Mouse (Mus musculus) embryonic facial prominence, embryonic 14.5 days (tissue): Measurements from ENCODE around the gene Scp2. TPM values are rescaled to one million over a fixed set of nuclear protein-coding genes. Genes with fewer than 3 reads are reported as not detected.

Experiments used
- ATAC-seq: fragments of 200-750 bp; cut with Nextera tagmentation; 2 replicates; pipeline ENCODE4 v1.8.0; 2017; ENCODE audit warnings: low read depth, moderate number of reproducible peaks, moderate TSS enrichment
- DNase-seq: peaks from one replicate; pipeline ENCODE4 v3.0.0-alpha.2; 2015; ENCODE audit warnings: low spot score
- H3K27ac ChIP-seq: fragments of 300-500 bp; sonication (generic); replicated peaks from 2 replicates; pipeline ENCODE4 v1.5.1; 2014; ENCODE audit warnings: low read depth, mild to moderate bottlenecking, low read length, moderate library complexity
- H3K27me3 ChIP-seq: fragments of 300-500 bp; sonication (generic); replicated peaks from 2 replicates; pipeline ENCODE4 v1.6.1; 2014; ENCODE audit warnings: low read length; ENCODE audit not compliant: control insufficient read depth, insufficient read depth
- H3K36me3 ChIP-seq: fragments of 300-500 bp; sonication (generic); 2 replicates; pipeline ENCODE4 v1.6.1; 2014; ENCODE audit warnings: low read length, mixed read lengths; ENCODE audit not compliant: control insufficient read depth, insufficient read depth
- H3K4me1 ChIP-seq: fragments of 300-500 bp; sonication (generic); 2 replicates; pipeline ENCODE4 v1.6.1; 2014; ENCODE audit warnings: antibody characterized with exemption, low read length; ENCODE audit not compliant: control insufficient read depth, insufficient read depth
- H3K4me2 ChIP-seq: fragments of 300-500 bp; sonication (generic); 2 replicates; pipeline ENCODE4 v1.6.1; 2014; ENCODE audit warnings: low read depth, mild to moderate bottlenecking, low read length, moderate library complexity, mixed read lengths
- H3K4me3 ChIP-seq: fragments of 300-500 bp; sonication (generic); 2 replicates; pipeline ENCODE4 v1.5.1; 2014; ENCODE audit warnings: low read depth, mild to moderate bottlenecking, low read length
- H3K9ac ChIP-seq: fragments of 300-500 bp; sonication (generic); 2 replicates; pipeline ENCODE4 v1.6.1; 2014; ENCODE audit warnings: low read depth, mild to moderate bottlenecking, low read length, moderate library complexity, mixed read lengths
- H3K9me3 ChIP-seq: fragments of 300-500 bp; sonication (generic); 2 replicates; pipeline ENCODE4 v1.6.1; 2016; ENCODE audit warnings: low read length; ENCODE audit not compliant: control insufficient read depth
- WGBS: fragments of 180-500 bp; shearing (Covaris S2); extraction: QIAGEN DNeasy Blood & Tissue Kit; methylation state at CpG from one replicate; pipeline ENCODE4 v1.1.7; 2014; 5-methylcytosine and 5-hydroxymethylcytosine counted together
- polyA plus RNA-seq: library from polyadenylated mRNA; unstranded; fragments of >200 nt; fragmentation: Nextera tagmentation; extraction: Ambion mirVana; gene quantifications from 2 replicates; pipeline ENCODE4 v1.2.1, GENCODE M21; 2014

The Scp2 gene
- polyA plus RNA-seq, 1 experiment from 2014 or later = 200 TPM

DNA sequence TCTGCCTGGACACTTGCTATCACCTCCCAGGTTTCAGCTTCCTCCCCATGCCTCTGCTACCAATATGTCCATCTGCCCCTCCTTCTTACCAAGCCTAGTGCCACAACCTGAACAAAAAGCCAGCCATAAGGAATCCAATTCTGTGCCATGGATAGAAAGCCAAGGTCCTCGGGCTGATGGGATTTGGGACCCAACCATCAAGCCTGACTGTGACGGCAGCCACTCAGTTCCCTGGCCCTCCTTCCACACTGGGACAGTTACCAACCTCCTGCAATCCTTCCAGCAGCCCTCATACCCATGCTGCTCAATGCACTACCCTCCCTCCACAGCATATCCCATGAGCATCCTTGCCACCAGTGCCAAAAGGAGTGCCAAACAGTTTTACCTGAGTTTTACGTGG lies 128.5 kb downstream of the Scp2 start:
- H3K27me3 ChIP-seq = no peaks in the 10 kb centered on the region
- H3K9ac ChIP-seq = no peak overlapping the region
- no peaks in the 10 kb centered on the region for H3K9me3 ChIP-seq
- DNase-seq = no peak
- ATAC-seq = no peak
- H3K4me3 ChIP-seq = no peak overlapping the region
- no peak overlapping the region for H3K27ac ChIP-seq
- 84% methylated on average over 3 of the region's 3 CpGs for WGBS
- no peaks in the 10 kb centered on the region for H3K36me3 ChIP-seq
- H3K4me1 ChIP-seq = no peaks in the 10 kb centered on the region
- H3K4me2 ChIP-seq = no peak overlapping the region

DNA sequence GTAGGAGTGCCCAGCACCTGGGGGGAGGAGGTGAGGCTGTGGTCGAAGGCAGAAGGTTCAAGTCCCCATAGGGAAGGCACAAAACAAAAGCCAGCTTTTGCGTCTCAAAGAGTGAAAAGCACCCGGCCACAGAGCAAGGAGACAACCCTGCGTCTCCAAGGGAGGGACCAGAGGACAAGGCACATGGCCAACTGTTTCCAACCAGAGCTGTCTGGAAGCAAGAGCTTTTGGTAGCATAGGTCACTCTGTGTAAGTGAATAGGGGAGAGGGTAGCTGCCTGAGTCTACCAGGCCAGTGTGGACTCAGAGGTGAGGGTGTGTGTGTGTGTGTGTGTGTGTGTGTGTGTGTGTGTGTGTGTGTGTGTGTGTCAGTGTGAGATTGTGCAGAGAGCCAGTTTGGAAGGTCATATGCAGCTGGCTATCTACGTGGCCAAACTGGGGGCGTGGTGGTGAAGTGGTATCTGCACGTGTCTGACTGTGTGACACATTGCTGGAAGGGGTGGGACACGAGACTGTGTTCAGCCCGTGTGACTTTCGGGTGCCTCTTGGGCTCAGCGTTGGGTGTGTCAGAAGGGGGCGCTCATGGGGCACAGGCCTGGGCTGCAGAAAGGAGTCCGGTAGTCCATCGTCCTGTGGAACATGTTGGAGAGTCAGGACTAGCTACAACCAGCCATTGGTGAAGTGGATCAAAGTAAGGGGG lies 129.6 kb downstream of the Scp2 start:
- DNase-seq (no peak), ATAC-seq (no peak)
- no peak overlapping the region for H3K9ac ChIP-seq
- WGBS = 64% methylated on average over 14 of the region's 14 CpGs
- no peaks in the 10 kb centered on the region for H3K9me3 ChIP-seq
- H3K4me1 ChIP-seq = no peaks in the 10 kb centered on the region
- H3K27ac ChIP-seq = no peak overlapping the region
- no peaks in the 10 kb centered on the region for H3K36me3 ChIP-seq
- H3K4me3 ChIP-seq = no peak overlapping the region
- no peak overlapping the region for H3K4me2 ChIP-seq
- no peaks in the 10 kb centered on the region for H3K27me3 ChIP-seq

DNA sequence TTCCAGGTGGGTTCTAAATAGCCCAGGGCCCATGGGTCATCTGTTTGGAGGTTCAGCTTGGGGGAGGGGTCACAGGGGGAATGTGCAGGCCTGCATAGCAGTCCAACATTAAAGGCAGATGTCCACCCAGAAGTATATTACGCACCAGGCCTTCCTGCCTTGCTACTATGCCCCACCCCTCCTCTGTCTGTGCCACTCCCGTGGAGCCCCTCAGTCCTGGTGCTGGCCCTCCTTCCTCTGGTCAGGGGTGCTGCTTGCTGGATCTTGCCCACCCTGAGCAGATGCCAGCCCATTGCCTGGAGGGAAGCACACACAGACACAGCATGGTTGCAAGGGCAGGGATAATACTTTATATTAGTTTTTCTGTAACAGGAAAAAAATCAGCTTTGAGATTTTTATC lies 130.3 kb downstream of the Scp2 start:
- H3K4me1 ChIP-seq = no peaks in the 10 kb centered on the region
- no peaks in the 10 kb centered on the region for H3K27me3 ChIP-seq
- ATAC-seq (no peak), DNase-seq (no peak)
- no peak overlapping the region for H3K4me3 ChIP-seq
- H3K9ac ChIP-seq = no peak overlapping the region
- WGBS = 62% methylated on average over 2 of the region's 2 CpGs
- H3K4me2 ChIP-seq = no peak overlapping the region
- no peaks in the 10 kb centered on the region for H3K36me3 ChIP-seq
- H3K27ac ChIP-seq = no peak overlapping the region
- no peaks in the 10 kb centered on the region for H3K9me3 ChIP-seq

DNA sequence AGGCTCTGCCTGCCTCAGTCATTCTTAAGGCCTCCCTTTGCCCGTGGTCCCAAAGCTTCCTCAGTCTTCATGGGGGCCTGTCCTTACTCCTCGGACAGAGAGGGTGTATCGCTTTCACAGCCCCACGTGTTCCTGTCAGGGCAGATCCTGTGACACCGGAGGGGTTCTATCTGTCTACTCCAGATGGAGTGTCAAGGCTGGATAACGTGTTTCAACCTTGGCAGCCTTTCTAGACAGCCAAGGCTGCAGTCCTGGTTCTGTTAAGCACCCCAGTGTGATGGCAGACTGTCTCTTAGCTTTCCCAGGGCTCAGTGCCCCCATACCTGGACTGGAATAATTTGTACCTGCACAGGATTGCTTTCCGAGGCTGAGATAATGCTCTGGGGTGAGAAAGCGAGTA lies 136.3 kb downstream of the Scp2 start:
- Histone ChIP-seq H3K9ac (no peak overlapping the region), H3K27ac (no peak overlapping the region), H3K9me3 (no peaks in the 10 kb centered on the region), H3K4me1 (peaks cover 3% of the 10 kb centered on the region; the same call in 1 of the 2 replicates), H3K4me3 (no peak overlapping the region), H3K27me3 (no peaks in the 10 kb centered on the region), H3K36me3 (no peaks in the 10 kb centered on the region), H3K4me2 (no peak overlapping the region)
- ATAC-seq = no peak
- WGBS = 60% methylated on average over 8 of the region's 8 CpGs
- no peak for DNase-seq

DNA sequence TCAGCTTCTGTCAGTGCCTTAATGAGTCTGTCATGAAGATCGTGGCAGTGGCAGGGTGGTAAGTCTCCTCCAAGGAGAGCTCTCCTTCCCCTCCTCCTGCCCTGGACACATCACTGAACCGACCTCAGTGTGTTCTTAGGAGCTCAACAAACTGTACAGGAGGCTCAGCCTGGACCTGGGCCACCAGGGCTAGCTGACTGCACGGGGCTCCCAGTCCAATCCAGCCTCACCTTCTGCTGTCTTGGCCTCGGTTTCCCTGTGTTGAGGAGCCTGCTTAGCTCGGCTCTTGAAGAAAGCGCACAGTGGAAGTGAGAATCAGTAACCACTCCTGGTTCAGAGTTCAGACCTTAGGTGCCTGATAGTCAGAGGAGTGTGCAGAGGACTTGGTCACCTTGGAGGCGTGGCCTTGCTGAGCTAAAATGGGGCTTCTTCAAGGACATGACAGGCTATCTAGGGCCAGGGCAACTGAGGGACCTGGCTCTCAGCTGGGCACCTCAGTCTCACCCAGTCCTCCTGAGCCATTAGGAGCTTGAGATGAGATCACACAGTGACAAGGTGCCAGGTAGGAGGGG lies 137.2 kb downstream of the Scp2 start:
- Histone ChIP-seq H3K4me3 (no peak overlapping the region), H3K27ac (no peak overlapping the region), H3K4me2 (no peak overlapping the region), H3K9ac (no peak overlapping the region), H3K4me1 (peaks cover 3% of the 10 kb centered on the region; the same call in 1 of the 2 replicates), H3K36me3 (no peaks in the 10 kb centered on the region), H3K9me3 (no peaks in the 10 kb centered on the region), H3K27me3 (no peaks in the 10 kb centered on the region)
- no peak for DNase-seq
- 78% methylated on average over 7 of the region's 7 CpGs for WGBS
- ATAC-seq = no peak

DNA sequence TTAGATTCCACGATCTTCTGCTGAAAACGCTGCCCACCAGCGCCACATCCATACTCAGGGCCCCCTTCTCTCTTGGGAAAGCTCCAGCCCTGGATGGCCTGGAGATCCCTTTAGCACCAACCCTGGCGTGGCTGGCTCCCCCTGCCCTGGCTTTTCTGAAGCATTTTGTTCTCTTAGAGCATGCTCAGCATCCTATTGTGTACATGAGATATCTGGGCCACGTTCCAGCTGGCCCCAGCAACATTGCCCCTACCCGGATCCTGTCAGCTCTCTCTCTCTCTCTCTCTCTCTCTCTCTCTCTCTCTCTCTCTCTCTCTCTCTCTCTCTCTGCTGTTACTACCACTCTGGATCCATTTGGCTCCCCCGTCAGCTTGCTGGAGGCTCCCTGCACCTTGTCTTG lies 139.5 kb downstream of the Scp2 start:
- peak; percentile 71 for DNase-seq
- 74% methylated on average over 7 of the region's 7 CpGs for WGBS

DNA sequence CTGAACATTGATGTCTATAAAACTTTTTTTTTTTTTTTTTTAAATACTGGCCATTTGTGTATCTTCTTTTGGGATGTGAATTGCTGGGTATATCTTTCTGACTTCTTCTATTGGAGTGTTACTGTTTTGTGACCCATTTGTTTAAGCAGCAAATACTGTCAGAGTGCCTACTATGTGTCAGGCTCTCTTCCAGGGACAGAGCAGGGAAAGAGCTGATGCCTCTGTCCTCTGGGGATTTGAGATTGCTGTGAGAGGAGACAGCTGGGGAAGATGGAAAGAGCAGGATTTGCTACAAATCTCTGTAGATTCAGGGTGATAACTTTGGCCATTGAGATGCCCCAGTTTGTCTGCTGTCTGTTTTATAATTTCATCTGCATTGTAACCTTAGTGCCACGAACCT lies 145.4 kb downstream of the Scp2 start:
- Histone ChIP-seq H3K4me2 (no peak overlapping the region), H3K4me3 (no peak overlapping the region), H3K4me1 (peaks cover 13% of the 10 kb centered on the region; the same call in 1 of the 2 replicates), H3K9me3 (0 out of 2 replicates have a peak, but pooled peaks cover 3% of the 10 kb centered on the region), H3K27ac (no peak overlapping the region), H3K36me3 (no peaks in the 10 kb centered on the region), H3K9ac (no peak overlapping the region), H3K27me3 (no peaks in the 10 kb centered on the region)
- 76% methylated on average over 1 of the region's 1 CpGs for WGBS
- ATAC-seq (no peak), DNase-seq (no peak)

More for the DNA sequence above, 139.5 kb downstream of the Scp2 start:
- Histone ChIP-seq H3K4me2 (no peak overlapping the region), H3K27me3 (no peaks in the 10 kb centered on the region), H3K4me3 (no peak overlapping the region), H3K9me3 (no peaks in the 10 kb centered on the region), H3K27ac (no peak overlapping the region), H3K4me1 (peaks cover 3% of the 10 kb centered on the region; the same call in 1 of the 2 replicates), H3K36me3 (no peaks in the 10 kb centered on the region), H3K9ac (no peak overlapping the region)
- ATAC-seq = 0 out of 2 replicates have a peak, but pooled peaks have one; percentile 18

DNA sequence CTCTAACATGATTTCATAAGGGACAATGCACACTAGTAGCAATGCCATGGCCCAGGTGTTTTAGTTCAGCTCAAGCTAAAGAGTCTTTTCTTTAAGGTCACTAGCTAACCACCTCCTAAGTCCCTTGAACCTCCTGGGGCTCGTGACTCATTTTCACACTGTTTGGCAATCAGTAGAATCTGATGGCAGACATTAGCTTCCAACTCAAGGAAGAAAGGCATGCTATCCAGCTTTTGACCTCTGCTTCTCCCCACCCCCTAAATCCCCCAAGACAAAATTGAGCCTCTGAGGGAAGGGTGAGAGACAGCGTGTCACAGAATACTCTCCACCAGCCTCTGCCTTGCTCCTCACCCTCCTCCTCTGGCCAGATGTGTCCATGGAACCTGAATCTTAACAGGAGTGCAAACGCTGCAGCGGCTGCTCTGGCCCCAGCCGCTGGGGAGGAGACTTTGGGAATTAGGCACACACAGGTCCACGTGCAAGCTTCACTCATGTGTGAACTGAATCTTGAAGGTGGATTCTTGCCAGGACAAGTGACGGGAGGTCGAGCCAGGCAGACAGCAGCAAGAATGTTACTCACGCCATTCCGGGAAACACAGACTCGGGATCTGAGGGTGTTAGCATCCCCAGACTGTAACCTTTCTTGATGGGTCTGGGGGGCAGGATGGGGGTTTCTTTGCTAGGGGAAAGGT lies 146.0 kb downstream of the Scp2 start:
- Histone ChIP-seq H3K4me1 (peaks cover 13% of the 10 kb centered on the region; the same call in 1 of the 2 replicates), H3K27me3 (no peaks in the 10 kb centered on the region), H3K4me2 (no peak overlapping the region), H3K36me3 (no peaks in the 10 kb centered on the region), H3K9me3 (0 out of 2 replicates have a peak, but pooled peaks cover 3% of the 10 kb centered on the region), H3K9ac (no peak overlapping the region), H3K4me3 (no peak overlapping the region), H3K27ac (no peak overlapping the region)
- ATAC-seq = no peak
- 23% methylated on average over 11 of the region's 11 CpGs for WGBS
- DNase-seq = peak; percentile 56
